Mouse (Mus musculus): ENCODE results near the gene Col23a1.

DNA sequence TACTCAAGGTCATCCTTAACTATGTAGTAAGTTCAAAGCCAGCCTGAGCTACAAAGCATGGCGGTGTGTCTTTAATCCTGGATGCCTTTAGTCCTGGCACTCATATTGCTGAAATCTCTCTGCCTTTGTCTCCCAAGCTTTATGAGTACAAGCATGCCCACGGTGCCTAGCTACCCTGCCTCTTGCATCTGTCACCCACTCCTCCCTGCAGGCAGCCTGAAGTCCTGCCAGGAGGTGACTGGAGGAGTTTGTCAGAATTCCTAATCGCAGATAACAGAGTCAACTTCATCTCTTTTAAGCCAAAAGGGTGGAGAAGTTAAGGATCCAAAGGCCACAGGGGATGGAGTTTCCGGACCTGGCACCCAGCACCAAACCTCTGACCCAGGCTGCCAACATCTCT is 203.7 kb downstream of the Col23a1 start:
- no peak for TF ChIP-seq CTCF (IDR thresholded peaks at IDR 0.05; ENCODE audit: low read depth, low read length)
- no peak for TF ChIP-seq TAL1 (conservative IDR thresholded peaks at IDR 0.05; ENCODE audit: low read depth, low read length)
- no peak for TF ChIP-seq POLR2AphosphoS5 (IDR thresholded peaks at IDR 0.05; ENCODE audit: insufficient replicate concordance, low read depth, low read length)
